Mouse (Mus musculus) heart, adult 2 months (tissue): ENCODE measurements around the gene Gm42742. TPM values are rescaled to one million over a fixed set of nuclear protein-coding genes. Genes with fewer than 3 reads are reported as not detected.

ENCODE experiments used
- DNase-seq, 2 experiments: peaks; one replicate each; pipeline ENCODE4 v3.0.0; 2021
- H3K27ac ChIP-seq: fragments of 200-600 bp; 2 replicates; pipeline ENCODE4 v1.8.1; 2022
- H3K27me3 ChIP-seq: fragments of 200-500 bp; 2 replicates; pipeline ENCODE4 v1.6.1; 2012; ENCODE audit warnings: mild to moderate bottlenecking, low read length, inconsistent platforms, mixed read lengths; ENCODE audit not compliant: control insufficient read depth, insufficient read depth
- H3K36me3 ChIP-seq: fragments of 200-500 bp; 2 replicates; pipeline ENCODE4 v1.6.1; 2012; ENCODE audit warnings: low read length, inconsistent platforms; ENCODE audit not compliant: control insufficient read depth, insufficient read depth
- H3K4me1 ChIP-seq: fragments of 200-500 bp; 2 replicates; pipeline ENCODE4 v1.6.1; 2011; ENCODE audit warnings: low read length; ENCODE audit not compliant: control insufficient read depth, insufficient read depth
- H3K4me3 ChIP-seq: fragments of 200-600 bp; 2 replicates; pipeline ENCODE4 v1.8.1; 2022
- H3K79me2 ChIP-seq: fragments of 200-500 bp; replicated peaks from 2 replicates; pipeline ENCODE4 v1.6.1; 2012; ENCODE audit warnings: mild to moderate bottlenecking, inconsistent platforms, low read length, moderate library complexity, mixed read lengths; ENCODE audit not compliant: control insufficient read depth, insufficient read depth
- H3K9ac ChIP-seq: fragments of 200-500 bp; 2 replicates; pipeline ENCODE4 v1.6.1; 2012; ENCODE audit warnings: low read depth, mild to moderate bottlenecking, control low read depth, inconsistent platforms, low read length, mixed read lengths
- CTCF ChIP-seq: fragments of 200-600 bp; IDR thresholded peaks from 2 replicates; pipeline ENCODE4 v1.8.1; 2022; ENCODE audit warnings: antibody characterized with exemption, mild to moderate bottlenecking, moderate library complexity
- EP300 ChIP-seq: fragments of 200-500 bp; IDR thresholded peaks from 2 replicates; pipeline ENCODE4 v1.6.1; 2011; ENCODE audit warnings: low read depth, low read length, control low read depth; ENCODE audit not compliant: insufficient read depth
- POLR2A ChIP-seq: fragments of 200-500 bp; IDR thresholded peaks from 2 replicates; pipeline ENCODE4 v1.6.1; 2011; ENCODE audit warnings: mild to moderate bottlenecking, low read depth, low read length, control low read depth; ENCODE audit not compliant: insufficient read depth
- WGBS: fragments of 180-500 bp; shearing (Covaris S2); methylation state at CpG from one replicate; pipeline ENCODE4 v1.1.7; 2018; 5-methylcytosine and 5-hydroxymethylcytosine counted together
- intact Hi-C: fragments of 180-260 bp; cut with DNase I; formaldehyde crosslinking; loops from one replicate; pipeline ENCODE4 v1.15.1; 2025
- polyA plus RNA-seq: library from polyadenylated mRNA; depleted of rRNA; stranded (reverse); fragments of >200 nt; gene quantifications from 2 replicates; pipeline ENCODE4 v1.2.3, GENCODE M21; 2012
- total RNA-seq, 2 experiments: library from RNA; stranded (reverse); gene quantifications; 2 replicates each; pipeline ENCODE4 v1.2.3; 2021

Gene Gm42742
- total and polyA plus RNA-seq, 3 experiments: 15.9 to 25.8 (median 21.7) TPM

GRCm38 (mm10) chr7:127014993-127015392 lies 5.9 kb downstream of the Gm42742 start:
- no peak for DNase-seq
- Histone ChIP-seq H3K4me1 (peaks cover 16% of the 10 kb centered on the region), H3K79me2 (peaks cover 4% of the 10 kb centered on the region; the same call in 1 of the 2 replicates), H3K4me3 (no peak overlapping the region), H3K36me3 (peaks cover 5% of the 10 kb centered on the region), H3K9ac (no peak overlapping the region), H3K27me3 (no peaks in the 10 kb centered on the region), H3K27ac (peak overlapping the region; percentile 95)
- intact Hi-C loops: loop anchor here (10.0 kb wide), 1 partner anchor 180 kb away; the partner anchor contains the start of gene Cd2bp2
- WGBS: 84% methylated on average over 12 of the region's 12 CpGs
- TF ChIP-seq POLR2A: no peak
- TF ChIP-seq EP300: no peak
- TF ChIP-seq CTCF: no peak

- 5% methylated on average over 11 of the region's 11 CpGs for WGBS
- peak within 1 kb of the TSS; percentile 71 for H3K9ac ChIP-seq
- peak within 1 kb of the TSS; percentile 95 for H3K27ac ChIP-seq
- peaks cover 5% of the 10 kb centered on the region for H3K36me3 ChIP-seq
- H3K79me2 ChIP-seq: peaks cover 4% of the 10 kb centered on the region; the same call in 1 of the 2 replicates
- peak within 1 kb of the TSS; percentile 75 for H3K4me3 ChIP-seq
- DNase-seq: peak; percentile 85 to 88
- TF ChIP-seq CTCF (no peak), POLR2A (peak; percentile 85), EP300 (no peak)
- no peaks in the 10 kb centered on the region for H3K27me3 ChIP-seq
- peaks cover 16% of the 10 kb centered on the region for H3K4me1 ChIP-seq
- intact Hi-C loops: loop anchor here (10.0 kb wide), 1 partner anchor 180 kb away; the partner anchor contains the start of gene Cd2bp2
Observed at GRCm38 (mm10) chr7:127014320-127014719, 6.6 kb downstream of the Gm42742 start, which contains the start of gene Mvp. Gene Mvp, minus strand, starts transcription at chr7:127014621.

GRCm38 (mm10) chr7:127013385-127013784 lies 7.5 kb downstream of the Gm42742 start:
- Histone ChIP-seq H3K79me2 (peaks cover 4% of the 10 kb centered on the region; the same call in 1 of the 2 replicates), H3K27ac (no peak overlapping the region; the same call in 1 of the 2 replicates), H3K27me3 (no peaks in the 10 kb centered on the region), H3K9ac (no peak overlapping the region), H3K4me1 (peaks cover 23% of the 10 kb centered on the region), H3K4me3 (peak overlapping the region; percentile 75), H3K36me3 (peaks cover 6% of the 10 kb centered on the region)
- 85% methylated on average over 6 of the region's 6 CpGs for WGBS
- TF ChIP-seq EP300: no peak
- TF ChIP-seq POLR2A: no peak
- TF ChIP-seq CTCF: no peak
- DNase-seq: no peak
- intact Hi-C loops: loop anchor here (10.0 kb wide), 1 partner anchor 181 kb away; the partner anchor contains the start of gene Cd2bp2

- intact Hi-C loops: loop anchor here (10.0 kb wide), 1 partner anchor 182 kb away; the partner anchor contains the start of gene Cd2bp2
- no peak overlapping the region for H3K27ac ChIP-seq
- no peak overlapping the region for H3K9ac ChIP-seq
- WGBS: 92% methylated on average over 10 of the region's 10 CpGs
- no peaks in the 10 kb centered on the region for H3K27me3 ChIP-seq
- H3K4me1 ChIP-seq: peaks cover 25% of the 10 kb centered on the region
- H3K79me2 ChIP-seq: peaks cover 4% of the 10 kb centered on the region; the same call in 1 of the 2 replicates
- peaks cover 9% of the 10 kb centered on the region for H3K36me3 ChIP-seq
- H3K4me3 ChIP-seq: no peak overlapping the region
- no peak for DNase-seq
- TF ChIP-seq EP300 (no peak), POLR2A (no peak), CTCF (no peak)
Observed at GRCm38 (mm10) chr7:127012845-127013244, 8.1 kb downstream of the Gm42742 start.

- Histone ChIP-seq H3K4me1 (peaks cover 27% of the 10 kb centered on the region), H3K9ac (no peak overlapping the region), H3K27ac (no peak overlapping the region), H3K4me3 (no peak overlapping the region), H3K79me2 (peaks cover 4% of the 10 kb centered on the region; the same call in 1 of the 2 replicates), H3K27me3 (no peaks in the 10 kb centered on the region), H3K36me3 (peaks cover 9% of the 10 kb centered on the region)
- no peak for TF ChIP-seq CTCF
- no peak for TF ChIP-seq EP300
- DNase-seq: no peak
- 65% methylated on average over 6 of the region's 6 CpGs for WGBS
- intact Hi-C loops: loop anchor here (10.0 kb wide), 1 partner anchor 182 kb away; the partner anchor contains the start of gene Cd2bp2
Observed at GRCm38 (mm10) chr7:127012374-127012773, 8.5 kb downstream of the Gm42742 start.

- no peak for DNase-seq
- WGBS: 66% methylated on average over 2 of the region's 2 CpGs
- Histone ChIP-seq H3K27ac (no peak overlapping the region), H3K79me2 (peaks cover 4% of the 10 kb centered on the region; the same call in 1 of the 2 replicates), H3K27me3 (no peaks in the 10 kb centered on the region), H3K4me3 (no peak overlapping the region), H3K36me3 (peaks cover 9% of the 10 kb centered on the region), H3K9ac (no peak overlapping the region), H3K4me1 (peaks cover 27% of the 10 kb centered on the region)
- TF ChIP-seq POLR2A (no peak), CTCF (no peak), EP300 (no peak)
- intact Hi-C loops: loop anchor here (10.0 kb wide), 1 partner anchor 183 kb away; the partner anchor contains the start of gene Cd2bp2
Observed at GRCm38 (mm10) chr7:127011717-127012116, 9.2 kb downstream of the Gm42742 start.
